Mouse (Mus musculus): ENCODE measurements around the gene Tdrd3. TPM values are rescaled to one million over a fixed set of nuclear protein-coding genes. Genes with fewer than 3 reads are reported as not detected.

The Tdrd3 gene
- polyA plus RNA-seq, 1 experiment from 2014 or later: 37.0 TPM

- H3K36me3 ChIP-seq (ENCODE audit: control insufficient read depth, insufficient read depth, low read length): peaks cover 8% of the 10 kb centered on the region; the same call in 1 of the 2 replicates
- no peak overlapping the region for H3K4me2 ChIP-seq (ENCODE audit: low read depth, low read length)
- ATAC-seq (ENCODE audit: low read depth): no peak
- H3K4me3 ChIP-seq (ENCODE audit: low read depth, low read length): no peak overlapping the region
- 73% methylated on average over 5 of the region's 5 CpGs for WGBS
- no peak for DNase-seq (ENCODE audit: low spot score)
- no peaks in the 10 kb centered on the region for H3K27me3 ChIP-seq (replicated peaks; ENCODE audit: control insufficient read depth, insufficient read depth, low read length)
- H3K27ac ChIP-seq (replicated peaks; ENCODE audit: low read depth, low read length): no peak overlapping the region
- no peak overlapping the region for H3K9ac ChIP-seq (ENCODE audit: low read depth, low read length)
- no peaks in the 10 kb centered on the region for H3K4me1 ChIP-seq (ENCODE audit: control insufficient read depth, insufficient read depth, low read length)
- peaks cover 8% of the 10 kb centered on the region; the same call in 1 of the 2 replicates for H3K9me3 ChIP-seq (ENCODE audit: control insufficient read depth, low read length)
Observed at GRCm38 (mm10) chr14:87433390-87433915, 17.0 kb downstream of the Tdrd3 start.

GRCm38 (mm10) chr14:87435382-87435781 is 18.9 kb downstream of the Tdrd3 start:
- Histone ChIP-seq H3K4me2 (ENCODE audit: low read depth, low read length) (no peak overlapping the region), H3K27ac (replicated peaks; ENCODE audit: low read depth, low read length) (no peak overlapping the region), H3K9me3 (ENCODE audit: control insufficient read depth, low read length) (peaks cover 8% of the 10 kb centered on the region; the same call in 1 of the 2 replicates), H3K9ac (ENCODE audit: low read depth, low read length) (no peak overlapping the region), H3K36me3 (ENCODE audit: control insufficient read depth, insufficient read depth, low read length) (peaks cover 8% of the 10 kb centered on the region; the same call in 1 of the 2 replicates), H3K4me1 (ENCODE audit: control insufficient read depth, insufficient read depth, low read length) (peaks cover 5% of the 10 kb centered on the region), H3K27me3 (replicated peaks; ENCODE audit: control insufficient read depth, insufficient read depth, low read length) (no peaks in the 10 kb centered on the region), H3K4me3 (ENCODE audit: low read depth, low read length) (no peak overlapping the region)
- DNase-seq (ENCODE audit: low spot score) (no peak), ATAC-seq (ENCODE audit: low read depth) (no peak)
- 84% methylated on average over 4 of the region's 4 CpGs for WGBS

DNA sequence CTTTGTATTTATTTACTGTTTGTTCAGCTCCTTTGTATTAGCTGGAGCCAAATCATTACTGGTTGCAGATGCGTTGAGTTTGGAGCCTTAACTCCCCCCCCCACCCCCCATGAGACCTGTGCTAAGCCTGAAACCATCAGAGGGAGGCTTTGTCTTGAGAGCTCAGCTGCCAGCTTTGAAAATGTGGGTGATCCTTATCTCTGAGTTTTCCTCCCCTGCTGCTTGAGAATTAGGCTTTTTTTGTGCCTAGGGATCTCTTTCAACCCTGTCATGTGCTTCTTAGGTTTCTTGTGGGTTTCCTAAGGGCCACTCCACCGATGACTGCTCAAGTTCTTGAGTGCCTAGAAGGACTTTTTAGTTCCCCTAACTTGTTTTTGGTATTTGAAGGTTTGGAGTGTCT is 23.3 kb downstream of the Tdrd3 start:
- DNase-seq (ENCODE audit: low spot score) (no peak), ATAC-seq (ENCODE audit: low read depth) (peak; percentile 60; the same call in 1 of the 2 replicates)
- H3K27ac ChIP-seq (replicated peaks; ENCODE audit: low read depth, low read length): no peak overlapping the region
- 10% methylated on average over 2 of the region's 2 CpGs for WGBS
- H3K4me2 ChIP-seq (ENCODE audit: low read depth, low read length): no peak overlapping the region
- peaks cover 8% of the 10 kb centered on the region; the same call in 1 of the 2 replicates for H3K36me3 ChIP-seq (ENCODE audit: control insufficient read depth, insufficient read depth, low read length)
- peaks cover 5% of the 10 kb centered on the region for H3K4me1 ChIP-seq (ENCODE audit: control insufficient read depth, insufficient read depth, low read length)
- no peak overlapping the region for H3K9ac ChIP-seq (ENCODE audit: low read depth, low read length)
- peaks cover 8% of the 10 kb centered on the region; the same call in 1 of the 2 replicates for H3K9me3 ChIP-seq (ENCODE audit: control insufficient read depth, low read length)
- no peaks in the 10 kb centered on the region for H3K27me3 ChIP-seq (replicated peaks; ENCODE audit: control insufficient read depth, insufficient read depth, low read length)
- H3K4me3 ChIP-seq (ENCODE audit: low read depth, low read length): no peak overlapping the region

GRCm38 (mm10) chr14:87446331-87446913 is 30.0 kb downstream of the Tdrd3 start:
- 84% methylated on average over 7 of the region's 8 CpGs for WGBS
- DNase-seq (ENCODE audit: low spot score) (no peak), ATAC-seq (ENCODE audit: low read depth) (0 out of 2 replicates have a peak, but pooled peaks have one; percentile 44)
- no peak overlapping the region for H3K27ac ChIP-seq (replicated peaks; ENCODE audit: low read depth, low read length)
- no peak overlapping the region for H3K9ac ChIP-seq (ENCODE audit: low read depth, low read length)
- H3K27me3 ChIP-seq (replicated peaks; ENCODE audit: control insufficient read depth, insufficient read depth, low read length): no peaks in the 10 kb centered on the region
- H3K4me3 ChIP-seq (ENCODE audit: low read depth, low read length): no peak overlapping the region
- no peaks in the 10 kb centered on the region for H3K9me3 ChIP-seq (ENCODE audit: control insufficient read depth, low read length)
- no peaks in the 10 kb centered on the region for H3K36me3 ChIP-seq (ENCODE audit: control insufficient read depth, insufficient read depth, low read length)
- no peaks in the 10 kb centered on the region for H3K4me1 ChIP-seq (ENCODE audit: control insufficient read depth, insufficient read depth, low read length)
- no peak overlapping the region for H3K4me2 ChIP-seq (ENCODE audit: low read depth, low read length)

DNA sequence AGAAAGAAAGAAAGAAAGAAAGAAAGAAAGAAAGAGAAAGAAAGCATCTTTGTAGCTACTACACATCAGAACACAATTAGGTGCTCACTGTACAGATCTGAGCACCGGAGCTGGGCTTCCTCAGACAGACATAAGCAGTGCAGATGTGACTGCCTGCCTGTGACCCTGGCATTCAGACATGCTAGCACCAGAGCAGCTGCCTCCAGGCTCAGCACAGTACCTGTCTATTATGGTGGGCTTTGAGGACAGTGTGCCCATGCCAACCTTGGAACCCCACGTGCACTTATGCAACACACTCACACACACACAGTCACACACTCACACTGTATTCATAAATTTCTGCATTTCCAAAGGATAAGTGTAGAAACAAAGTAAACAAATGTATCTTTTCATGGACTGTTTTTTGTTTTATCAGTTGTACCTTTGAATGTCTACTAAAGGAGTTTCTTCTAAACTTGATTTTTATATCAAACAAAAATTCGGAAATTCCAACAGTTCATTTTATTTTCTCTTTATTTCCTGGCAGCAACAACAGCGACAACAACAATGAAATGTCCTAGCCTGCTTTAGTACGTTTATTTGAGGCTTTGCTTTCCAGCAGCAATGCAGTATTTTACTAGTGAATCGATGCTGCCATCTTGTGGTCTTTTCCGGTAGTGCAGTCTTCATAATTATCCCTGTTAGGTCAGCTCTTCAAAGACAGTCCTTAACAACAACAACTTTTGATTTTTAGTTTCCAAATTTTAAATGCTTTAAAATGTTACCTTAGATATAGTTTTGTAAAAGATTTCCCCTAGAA is 35.4 kb downstream of the Tdrd3 start:
- Histone ChIP-seq H3K36me3 (ENCODE audit: control insufficient read depth, insufficient read depth, low read length) (no peaks in the 10 kb centered on the region), H3K4me3 (ENCODE audit: low read depth, low read length) (no peak overlapping the region), H3K27me3 (replicated peaks; ENCODE audit: control insufficient read depth, insufficient read depth, low read length) (no peaks in the 10 kb centered on the region), H3K9me3 (ENCODE audit: control insufficient read depth, low read length) (no peaks in the 10 kb centered on the region), H3K4me1 (ENCODE audit: control insufficient read depth, insufficient read depth, low read length) (no peaks in the 10 kb centered on the region), H3K9ac (ENCODE audit: low read depth, low read length) (no peak overlapping the region), H3K4me2 (ENCODE audit: low read depth, low read length) (no peak overlapping the region; the same call in 1 of the 2 replicates), H3K27ac (replicated peaks; ENCODE audit: low read depth, low read length) (peak overlapping the region; percentile 65)
- ATAC-seq (ENCODE audit: low read depth): peak; percentile 84
- DNase-seq (ENCODE audit: low spot score): peak; percentile 73
- 4% methylated on average over 7 of the region's 7 CpGs for WGBS

DNA sequence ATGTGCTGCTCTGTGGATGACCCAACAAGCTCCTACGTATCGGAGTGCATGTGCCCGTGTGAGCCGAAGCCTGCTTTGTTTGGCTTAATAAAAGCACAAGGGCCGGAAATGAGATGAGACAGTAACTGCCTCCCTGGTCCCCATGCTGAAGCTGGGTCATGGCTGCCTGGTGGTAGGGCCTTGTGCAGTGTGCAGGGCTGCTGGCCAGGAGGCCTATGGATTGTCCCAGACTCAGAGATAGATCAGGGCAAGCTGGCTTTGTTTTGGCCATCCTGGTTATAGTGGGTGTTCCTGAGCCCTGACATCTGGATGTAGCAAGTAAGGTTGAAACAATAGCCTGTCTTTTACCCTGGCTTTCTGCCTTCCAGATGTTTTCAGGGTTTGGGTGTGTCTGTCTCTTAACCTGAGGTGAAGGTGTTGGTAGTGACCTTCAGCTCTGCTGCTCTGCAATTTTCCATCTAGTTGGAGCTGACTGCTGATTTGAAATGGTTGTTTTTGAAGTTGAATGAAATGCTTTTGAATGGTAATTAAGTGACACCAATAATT is 39.3 kb downstream of the Tdrd3 start:
- Histone ChIP-seq H3K27ac (replicated peaks; ENCODE audit: low read depth, low read length) (no peak overlapping the region), H3K36me3 (ENCODE audit: control insufficient read depth, insufficient read depth, low read length) (0 out of 2 replicates have a peak, but pooled peaks cover 5% of the 10 kb centered on the region), H3K9ac (ENCODE audit: low read depth, low read length) (no peak overlapping the region), H3K4me1 (ENCODE audit: control insufficient read depth, insufficient read depth, low read length) (no peaks in the 10 kb centered on the region), H3K4me2 (ENCODE audit: low read depth, low read length) (no peak overlapping the region), H3K27me3 (replicated peaks; ENCODE audit: control insufficient read depth, insufficient read depth, low read length) (no peaks in the 10 kb centered on the region), H3K9me3 (ENCODE audit: control insufficient read depth, low read length) (no peaks in the 10 kb centered on the region), H3K4me3 (ENCODE audit: low read depth, low read length) (no peak overlapping the region)
- no peak for ATAC-seq (ENCODE audit: low read depth)
- 75% methylated on average over 5 of the region's 5 CpGs for WGBS
- no peak for DNase-seq (ENCODE audit: low spot score)

GRCm38 (mm10) chr14:87459777-87460176 is 43.3 kb downstream of the Tdrd3 start:
- H3K27me3 ChIP-seq (replicated peaks; ENCODE audit: control insufficient read depth, insufficient read depth, low read length): no peaks in the 10 kb centered on the region

DNA sequence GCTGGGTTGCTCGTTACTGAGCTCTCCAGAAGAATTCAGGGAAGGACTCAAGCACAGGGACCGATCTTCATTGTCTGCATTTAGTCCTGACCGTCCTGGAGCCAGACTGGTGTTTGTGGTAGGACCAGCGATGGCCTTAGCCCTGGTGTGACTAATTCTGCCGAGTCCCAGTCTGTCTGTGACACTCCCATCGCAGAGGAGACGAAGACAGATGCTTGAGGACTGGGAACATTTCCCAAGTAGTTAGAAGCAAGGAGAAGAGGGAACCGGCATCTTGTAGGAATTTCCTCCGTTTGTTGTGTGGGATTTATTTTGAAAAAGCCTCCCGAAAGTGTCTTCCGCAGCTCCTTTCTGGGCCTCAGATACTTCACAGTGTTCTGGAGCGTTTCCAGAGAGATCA is 45.1 kb downstream of the Tdrd3 start:
- H3K27me3 ChIP-seq (replicated peaks; ENCODE audit: control insufficient read depth, insufficient read depth, low read length): no peaks in the 10 kb centered on the region
- ATAC-seq (ENCODE audit: low read depth) (no peak), DNase-seq (ENCODE audit: low spot score) (peak; percentile 11)

More at GRCm38 (mm10) chr14:87459777-87460176, 43.3 kb downstream of the Tdrd3 start:
- no peak overlapping the region for H3K4me2 ChIP-seq (ENCODE audit: low read depth, low read length)
- 88% methylated on average over 1 of the region's 1 CpGs for WGBS
- no peak for DNase-seq (ENCODE audit: low spot score)
- H3K36me3 ChIP-seq (ENCODE audit: control insufficient read depth, insufficient read depth, low read length): 0 out of 2 replicates have a peak, but pooled peaks cover 5% of the 10 kb centered on the region
- no peaks in the 10 kb centered on the region for H3K4me1 ChIP-seq (ENCODE audit: control insufficient read depth, insufficient read depth, low read length)
- H3K9me3 ChIP-seq (ENCODE audit: control insufficient read depth, low read length): no peaks in the 10 kb centered on the region
- H3K27ac ChIP-seq (replicated peaks; ENCODE audit: low read depth, low read length): no peak overlapping the region
- no peak for ATAC-seq (ENCODE audit: low read depth)
- H3K4me3 ChIP-seq (ENCODE audit: low read depth, low read length): no peak overlapping the region
- H3K9ac ChIP-seq (ENCODE audit: low read depth, low read length): no peak overlapping the region

More for the DNA sequence above, 45.1 kb downstream of the Tdrd3 start:
- no peak overlapping the region for H3K9ac ChIP-seq (ENCODE audit: low read depth, low read length)
- 0 out of 2 replicates have a peak, but pooled peaks cover 5% of the 10 kb centered on the region for H3K36me3 ChIP-seq (ENCODE audit: control insufficient read depth, insufficient read depth, low read length)
- no peak overlapping the region for H3K4me2 ChIP-seq (ENCODE audit: low read depth, low read length)
- 77% methylated on average over 12 of the region's 12 CpGs for WGBS
- H3K9me3 ChIP-seq (ENCODE audit: control insufficient read depth, low read length): no peaks in the 10 kb centered on the region
- no peak overlapping the region for H3K4me3 ChIP-seq (ENCODE audit: low read depth, low read length)
- no peak overlapping the region for H3K27ac ChIP-seq (replicated peaks; ENCODE audit: low read depth, low read length)
- H3K4me1 ChIP-seq (ENCODE audit: control insufficient read depth, insufficient read depth, low read length): no peaks in the 10 kb centered on the region

Data from embryonic facial prominence, embryonic 14.5 days (tissue).